Mouse (Mus musculus) midbrain, postnatal 0 days (tissue): ENCODE measurements at regions not wholly inside any gene's neighbourhood (a gene's known extent, or its start where the extent isn't known, plus 50 kb on each side); places are given as distances from the start of the nearest gene placed in this dataset.

Experiments used
- ATAC-seq: fragments of 200-750 bp; cut with Nextera tagmentation; 2 replicates; pipeline ENCODE4 v1.8.0; 2017; ENCODE audit warnings: moderate number of reproducible peaks, mild to moderate bottlenecking, moderate TSS enrichment, moderate library complexity; ENCODE audit not compliant: low FRiP score
- DNase-seq: peaks from one replicate; pipeline ENCODE4 v3.0.0-alpha.2; 2015; ENCODE audit warnings: low spot score
- H3K27ac ChIP-seq: fragments of 300-500 bp; sonication (generic); 2 replicates; pipeline ENCODE4 v1.5.1; 2014; ENCODE audit warnings: low read depth, mild to moderate bottlenecking, low read length, mixed read lengths
- H3K27me3 ChIP-seq: fragments of 300-500 bp; sonication (generic); 2 replicates; pipeline ENCODE4 v1.6.1; 2014; ENCODE audit warnings: low read length, control low read depth, mixed read lengths; ENCODE audit not compliant: insufficient read depth
- H3K36me3 ChIP-seq: fragments of 300-500 bp; sonication (generic); 2 replicates; pipeline ENCODE4 v1.6.1; 2014; ENCODE audit warnings: low read length, control low read depth, mixed read lengths; ENCODE audit not compliant: insufficient read depth
- H3K4me1 ChIP-seq: fragments of 300-500 bp; sonication (generic); 2 replicates; pipeline ENCODE4 v1.6.1; 2014; ENCODE audit warnings: mild to moderate bottlenecking, control low read depth, antibody characterized with exemption, low read length, mixed read lengths; ENCODE audit not compliant: insufficient read depth
- H3K4me2 ChIP-seq: fragments of 300-500 bp; sonication (generic); 2 replicates; pipeline ENCODE4 v1.6.1; 2014; ENCODE audit warnings: low read depth, mild to moderate bottlenecking, low read length, mixed read lengths; ENCODE audit not compliant: poor library complexity, severe bottlenecking
- H3K4me3 ChIP-seq: fragments of 300-500 bp; sonication (generic); 2 replicates; pipeline ENCODE4 v1.5.1; 2014; ENCODE audit warnings: low read depth, mild to moderate bottlenecking, low read length, moderate library complexity
- H3K9ac ChIP-seq: fragments of 300-500 bp; sonication (generic); replicated peaks from 2 replicates; pipeline ENCODE4 v1.6.1; 2014; ENCODE audit warnings: mild to moderate bottlenecking, low read length, moderate library complexity, mixed read lengths; ENCODE audit not compliant: poor library complexity, severe bottlenecking
- H3K9me3 ChIP-seq: fragments of 300-500 bp; sonication (generic); 2 replicates; pipeline ENCODE4 v1.6.1; 2016; ENCODE audit warnings: low read length, control low read depth
- CTCF ChIP-seq: IDR thresholded peaks from 2 replicates; pipeline ENCODE4 v1.5.1; 2016; ENCODE audit warnings: antibody characterized with exemption, mild to moderate bottlenecking
- WGBS: fragments of 180-500 bp; shearing (Covaris S2); extraction: QIAGEN DNeasy Blood & Tissue Kit; methylation state at CpG from one replicate; pipeline ENCODE4 v1.1.7; 2014; 5-methylcytosine and 5-hydroxymethylcytosine counted together

GRCm38 (mm10) chr19:20252151-20252550, 138.6 kb downstream of the Anxa1 start:
- no peak for ATAC-seq
- H3K9me3 ChIP-seq = no peaks in the 10 kb centered on the region
- H3K27me3 ChIP-seq = no peaks in the 10 kb centered on the region
- H3K4me2 ChIP-seq = no peak overlapping the region
- H3K4me1 ChIP-seq = no peaks in the 10 kb centered on the region
- H3K4me3 ChIP-seq = no peak overlapping the region
- H3K27ac ChIP-seq = no peak overlapping the region
- WGBS = 93% methylated on average over 2 of the region's 2 CpGs
- DNase-seq = no peak
- H3K9ac ChIP-seq = no peak overlapping the region
- TF ChIP-seq CTCF = no peak
- no peaks in the 10 kb centered on the region for H3K36me3 ChIP-seq

- DNase-seq (peak; percentile 57), ATAC-seq (no peak)
- H3K36me3 ChIP-seq = no peaks in the 10 kb centered on the region
- TF ChIP-seq CTCF = no peak
- no peak overlapping the region for H3K9ac ChIP-seq
- no peak overlapping the region for H3K27ac ChIP-seq
- 75% methylated on average over 1 of the region's 1 CpGs for WGBS
- no peaks in the 10 kb centered on the region for H3K4me1 ChIP-seq
- H3K27me3 ChIP-seq = no peaks in the 10 kb centered on the region
- no peak overlapping the region for H3K4me3 ChIP-seq
- no peaks in the 10 kb centered on the region for H3K9me3 ChIP-seq
- no peak overlapping the region for H3K4me2 ChIP-seq
Measured at GRCm38 (mm10) chr19:20243817-20244216, 146.9 kb downstream of the Anxa1 start.

- Histone ChIP-seq H3K27me3 (no peaks in the 10 kb centered on the region), H3K4me2 (no peak overlapping the region), H3K36me3 (no peaks in the 10 kb centered on the region), H3K27ac (no peak overlapping the region), H3K4me3 (no peak overlapping the region), H3K9ac (no peak overlapping the region), H3K9me3 (no peaks in the 10 kb centered on the region), H3K4me1 (no peaks in the 10 kb centered on the region)
- 62% methylated on average over 6 of the region's 6 CpGs for WGBS
- no peak for TF ChIP-seq CTCF
- DNase-seq (no peak), ATAC-seq (no peak)
Measured at GRCm38 (mm10) chr19:20241266-20241665, 149.5 kb downstream of the Anxa1 start.

- ATAC-seq (peak; percentile 31; the same call in 1 of the 2 replicates), DNase-seq (peak; percentile 51)
- H3K27me3 ChIP-seq = no peaks in the 10 kb centered on the region
- no peaks in the 10 kb centered on the region for H3K9me3 ChIP-seq
- H3K27ac ChIP-seq = no peak overlapping the region
- H3K4me1 ChIP-seq = no peaks in the 10 kb centered on the region
- no peak overlapping the region for H3K4me3 ChIP-seq
- no peak overlapping the region for H3K9ac ChIP-seq
- no peak overlapping the region for H3K4me2 ChIP-seq
- TF ChIP-seq CTCF = peak; percentile 68
- 24% methylated on average over 1 of the region's 1 CpGs for WGBS
- H3K36me3 ChIP-seq = no peaks in the 10 kb centered on the region
Measured at GRCm38 (mm10) chr19:20240471-20240870, 150.3 kb downstream of the Anxa1 start.

- Histone ChIP-seq H3K27me3 (no peaks in the 10 kb centered on the region), H3K36me3 (no peaks in the 10 kb centered on the region), H3K4me3 (no peak overlapping the region), H3K4me2 (no peak overlapping the region), H3K9ac (no peak overlapping the region), H3K27ac (no peak overlapping the region), H3K9me3 (no peaks in the 10 kb centered on the region), H3K4me1 (no peaks in the 10 kb centered on the region)
- TF ChIP-seq CTCF = no peak
- WGBS = 45% methylated on average over 3 of the region's 3 CpGs
- DNase-seq (no peak), ATAC-seq (no peak)
Measured at GRCm38 (mm10) chr19:20239396-20239795, 151.3 kb downstream of the Anxa1 start.

- no peaks in the 10 kb centered on the region for H3K27me3 ChIP-seq
- no peaks in the 10 kb centered on the region for H3K36me3 ChIP-seq
- no peak overlapping the region for H3K4me2 ChIP-seq
- H3K9me3 ChIP-seq = no peaks in the 10 kb centered on the region
- H3K4me1 ChIP-seq = no peaks in the 10 kb centered on the region
- no peak overlapping the region for H3K27ac ChIP-seq
- no peak overlapping the region for H3K9ac ChIP-seq
- TF ChIP-seq CTCF = no peak
- no peak overlapping the region for H3K4me3 ChIP-seq
- no peak for ATAC-seq
- 87% methylated on average over 7 of the region's 7 CpGs for WGBS
- no peak for DNase-seq
Measured at GRCm38 (mm10) chr19:20226756-20227155, 164.0 kb downstream of the Anxa1 start.
